Mouse (Mus musculus): Measurements from ENCODE around the gene Itga6.
A peak's percentile ranks its signal among the peaks of the same experiment; 100 is the strongest.

Itga6 gene

GRCm38 (mm10) chr2:71764961-71765735 lies 19.7 kb downstream of the Itga6 start:
- no peak for DNase-seq

- no peak for DNase-seq
These were observed 20.6 kb downstream of the Itga6 start for GRCm38 (mm10) chr2:71766007-71766406.

GRCm38 (mm10) chr2:71767019-71767610 lies 21.7 kb downstream of the Itga6 start:
- no peak for DNase-seq

- no peak for DNase-seq
These were observed 26.3 kb downstream of the Itga6 start for GRCm38 (mm10) chr2:71771762-71772161.

GRCm38 (mm10) chr2:71773714-71774113 lies 28.3 kb downstream of the Itga6 start:
- DNase-seq, result no peak

GRCm38 (mm10) chr2:71774246-71774951 lies 29.0 kb downstream of the Itga6 start:
- no peak for DNase-seq

GRCm38 (mm10) chr2:71775201-71775611 lies 29.8 kb downstream of the Itga6 start:
- no peak for DNase-seq

GRCm38 (mm10) chr2:71779266-71779888 lies 34.0 kb downstream of the Itga6 start:
- DNase-seq, result no peak

- no peak for DNase-seq
These were observed 34.6 kb downstream of the Itga6 start for GRCm38 (mm10) chr2:71780016-71780415.

- no peak for DNase-seq
These were observed 39.8 kb downstream of the Itga6 start for GRCm38 (mm10) chr2:71785260-71785659.

GRCm38 (mm10) chr2:71786060-71786459 lies 40.6 kb downstream of the Itga6 start:
- peak; percentile 36 for DNase-seq

GRCm38 (mm10) chr2:71786591-71787155 lies 41.3 kb downstream of the Itga6 start:
- peak; percentile 82 for DNase-seq

- peak; percentile 42 for DNase-seq
These were observed 41.8 kb downstream of the Itga6 start for GRCm38 (mm10) chr2:71787156-71787590.

- DNase-seq, result peak; percentile 9
These were observed 42.4 kb downstream of the Itga6 start for GRCm38 (mm10) chr2:71787591-71788460.

- DNase-seq, result no peak
These were observed 45.3 kb downstream of the Itga6 start for GRCm38 (mm10) chr2:71790752-71791151.

GRCm38 (mm10) chr2:71791203-71791602 lies 45.8 kb downstream of the Itga6 start:
- DNase-seq, result no peak

GRCm38 (mm10) chr2:71794139-71794538 lies 48.7 kb downstream of the Itga6 start:
- no peak for DNase-seq

- no peak for DNase-seq
These were observed 51.4 kb downstream of the Itga6 start for GRCm38 (mm10) chr2:71796787-71797186.

GRCm38 (mm10) chr2:71800798-71801197 lies 55.4 kb downstream of the Itga6 start:
- DNase-seq, result no peak

GRCm38 (mm10) chr2:71801691-71802090 lies 56.3 kb downstream of the Itga6 start:
- no peak for DNase-seq

GRCm38 (mm10) chr2:71802131-71802530 lies 56.7 kb downstream of the Itga6 start:
- DNase-seq, result no peak

- no peak for DNase-seq
These were observed 59.7 kb downstream of the Itga6 start for GRCm38 (mm10) chr2:71805120-71805519.

Measured in liver (tissue).